Mouse (Mus musculus) embryonic facial prominence, embryonic 15.5 days (tissue): ENCODE data around the gene Txndc11. TPM values are rescaled to one million over a fixed set of nuclear protein-coding genes. Genes with fewer than 3 reads are reported as not detected.
A peak's percentile ranks its signal among the peaks of the same experiment; 100 is the strongest.
"Not testable (repeated sequence)": the region's sequence is repeated elsewhere in the genome, so short reads cannot be mapped to it uniquely, and the experiment has no call there.

Experiments used
- ATAC-seq: fragments of 200-750 bp; cut with Nextera tagmentation; 2 replicates; pipeline ENCODE4 v1.8.0; 2017; ENCODE audit warnings: low read depth, moderate TSS enrichment; ENCODE audit not compliant: insufficient number of reproducible peaks, low FRiP score, low TSS enrichment
- H3K27ac ChIP-seq: fragments of 300-500 bp; sonication (generic); replicated peaks from 2 replicates; pipeline ENCODE4 v1.5.1; 2015; ENCODE audit warnings: mild to moderate bottlenecking, inconsistent platforms
- H3K27me3 ChIP-seq: fragments of 300-500 bp; sonication (generic); 2 replicates; pipeline ENCODE4 v1.6.1; 2015; ENCODE audit warnings: inconsistent platforms
- H3K36me3 ChIP-seq: fragments of 300-500 bp; sonication (generic); 2 replicates; pipeline ENCODE4 v1.6.1; 2015; ENCODE audit warnings: mild to moderate bottlenecking, inconsistent platforms
- H3K4me1 ChIP-seq: fragments of 300-500 bp; sonication (generic); 2 replicates; pipeline ENCODE4 v1.6.1; 2015; ENCODE audit warnings: inconsistent platforms
- H3K4me2 ChIP-seq: fragments of 300-500 bp; sonication (generic); replicated peaks from 2 replicates; pipeline ENCODE4 v1.6.1; 2015; ENCODE audit warnings: mild to moderate bottlenecking, inconsistent platforms
- H3K4me3 ChIP-seq: fragments of 300-500 bp; sonication (generic); replicated peaks from 2 replicates; pipeline ENCODE4 v1.5.1; 2015; ENCODE audit warnings: mild to moderate bottlenecking, inconsistent platforms
- H3K9ac ChIP-seq: fragments of 300-500 bp; sonication (generic); 2 replicates; pipeline ENCODE4 v1.6.1; 2015; ENCODE audit warnings: inconsistent platforms
- H3K9me3 ChIP-seq: fragments of 300-500 bp; sonication (generic); replicated peaks from 2 replicates; pipeline ENCODE4 v1.6.1; 2016; ENCODE audit warnings: inconsistent platforms
- WGBS: fragments of 180-500 bp; shearing (Covaris S2); methylation state at CpG from one replicate; pipeline ENCODE4 v1.1.7; 2015; 5-methylcytosine and 5-hydroxymethylcytosine counted together
- polyA plus RNA-seq: library from polyadenylated mRNA; unstranded; fragments of >200 nt; fragmentation: Nextera tagmentation; extraction: Ambion mirVana; gene quantifications from 2 replicates; pipeline ENCODE4 v1.2.1, GENCODE M21; 2015

Gene Txndc11
- polyA plus RNA-seq, 1 experiment from 2014 or later: 39.2 TPM

DNA sequence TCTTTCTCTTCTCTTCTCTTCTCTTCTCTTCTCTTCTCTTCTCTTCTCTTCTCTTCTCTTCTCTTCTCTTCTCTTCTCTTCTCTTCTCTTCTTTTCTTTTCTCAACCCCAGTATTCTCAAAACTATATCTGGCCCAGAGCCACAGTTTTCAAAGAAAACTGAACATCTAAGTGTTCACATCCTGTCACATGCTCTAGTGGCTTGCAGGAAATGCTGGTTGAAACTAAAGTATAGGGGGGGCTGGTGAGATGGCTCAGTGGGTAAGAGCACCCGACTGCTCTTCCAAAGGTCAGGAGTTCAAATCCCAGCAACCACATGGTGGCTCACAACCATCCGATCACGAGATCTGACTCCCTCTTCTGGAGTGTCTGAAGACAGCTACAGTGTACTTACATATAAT, 23.3 kb upstream of the Txndc11 start:
- not testable (repeated sequence) for ATAC-seq
- H3K36me3 ChIP-seq: peaks cover 71% of the 10 kb centered on the region
- WGBS: 63% methylated on average over 3 of the region's 3 CpGs

DNA sequence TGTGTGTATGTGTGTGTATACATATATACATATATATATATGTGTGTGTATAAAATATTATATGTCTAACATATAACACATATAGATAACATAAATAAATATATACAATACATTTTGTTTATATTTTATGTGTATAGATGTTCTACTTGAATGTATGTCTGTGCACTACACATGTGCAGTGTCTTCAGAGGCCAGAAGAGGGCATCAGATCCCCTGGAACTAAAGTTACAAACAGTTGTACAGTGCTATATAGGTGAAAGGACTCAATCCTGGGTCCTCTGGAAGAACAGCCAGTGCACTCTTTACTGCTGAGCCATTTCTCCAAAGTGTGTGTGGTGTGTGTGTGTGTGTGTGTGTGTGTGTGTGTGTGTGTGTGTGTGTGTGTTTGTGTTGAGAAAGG, 20.1 kb upstream of the Txndc11 start:
- no peak for ATAC-seq
- Histone ChIP-seq H3K27ac (no peak overlapping the region), H3K4me1 (no peaks in the 10 kb centered on the region), H3K27me3 (no peaks in the 10 kb centered on the region), H3K36me3 (peaks cover 70% of the 10 kb centered on the region), H3K4me2 (no peak overlapping the region), H3K9ac (no peak overlapping the region), H3K4me3 (no peak overlapping the region), H3K9me3 (0 out of 2 replicates have a peak, but pooled peaks cover 3% of the 10 kb centered on the region)

More for the DNA sequence above, 23.3 kb upstream of the Txndc11 start:
- H3K4me3 ChIP-seq, H3K27ac ChIP-seq, H3K9ac ChIP-seq, H3K9me3 ChIP-seq, H3K4me1 ChIP-seq, H3K27me3 ChIP-seq, H3K4me2 ChIP-seq: not testable (repeated sequence)

DNA sequence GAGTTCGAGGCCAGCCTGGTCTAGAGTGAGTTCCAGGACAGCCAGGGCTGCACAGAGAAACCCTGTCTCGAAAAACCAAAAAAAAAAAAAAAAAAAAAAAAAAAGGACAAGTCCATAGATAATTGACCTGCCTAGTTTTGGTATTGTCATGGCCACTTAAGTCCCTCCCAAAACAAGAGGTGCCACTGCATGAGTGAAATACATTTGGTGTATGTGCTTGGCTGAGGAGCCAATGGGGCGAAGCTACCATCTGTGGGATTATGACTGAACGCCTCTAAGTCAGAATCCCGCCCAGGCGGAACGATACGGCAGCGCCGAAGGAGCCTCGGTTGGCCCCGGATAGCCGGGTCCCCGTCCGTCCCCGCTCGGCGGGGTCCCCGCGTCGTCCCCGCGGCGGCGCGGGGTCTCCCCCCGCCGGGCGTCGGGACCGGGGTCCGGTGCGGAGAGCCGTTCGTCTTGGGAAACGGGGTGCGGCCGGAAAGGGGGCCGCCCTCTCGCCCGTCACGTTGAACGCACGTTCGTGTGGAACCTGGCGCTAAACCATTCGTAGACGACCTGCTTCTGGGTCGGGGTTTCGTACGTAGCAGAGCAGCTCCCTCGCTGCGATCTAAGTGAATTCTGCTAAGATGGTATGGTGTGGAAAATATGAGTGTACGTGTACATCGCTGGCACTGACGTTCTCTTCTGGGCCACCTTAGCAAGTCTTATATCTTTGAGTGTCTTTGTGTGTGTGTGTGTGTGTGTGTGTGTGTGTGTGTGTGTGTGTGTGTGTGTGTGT, 9.4 kb upstream of the Txndc11 start:
- H3K27ac ChIP-seq, H3K4me1 ChIP-seq, H3K4me3 ChIP-seq, ATAC-seq, H3K4me2 ChIP-seq, H3K27me3 ChIP-seq, H3K9ac ChIP-seq, H3K9me3 ChIP-seq: not testable (repeated sequence)
- WGBS: 16% methylated on average over 56 of the region's 56 CpGs
- peaks cover 60% of the 10 kb centered on the region for H3K36me3 ChIP-seq

DNA sequence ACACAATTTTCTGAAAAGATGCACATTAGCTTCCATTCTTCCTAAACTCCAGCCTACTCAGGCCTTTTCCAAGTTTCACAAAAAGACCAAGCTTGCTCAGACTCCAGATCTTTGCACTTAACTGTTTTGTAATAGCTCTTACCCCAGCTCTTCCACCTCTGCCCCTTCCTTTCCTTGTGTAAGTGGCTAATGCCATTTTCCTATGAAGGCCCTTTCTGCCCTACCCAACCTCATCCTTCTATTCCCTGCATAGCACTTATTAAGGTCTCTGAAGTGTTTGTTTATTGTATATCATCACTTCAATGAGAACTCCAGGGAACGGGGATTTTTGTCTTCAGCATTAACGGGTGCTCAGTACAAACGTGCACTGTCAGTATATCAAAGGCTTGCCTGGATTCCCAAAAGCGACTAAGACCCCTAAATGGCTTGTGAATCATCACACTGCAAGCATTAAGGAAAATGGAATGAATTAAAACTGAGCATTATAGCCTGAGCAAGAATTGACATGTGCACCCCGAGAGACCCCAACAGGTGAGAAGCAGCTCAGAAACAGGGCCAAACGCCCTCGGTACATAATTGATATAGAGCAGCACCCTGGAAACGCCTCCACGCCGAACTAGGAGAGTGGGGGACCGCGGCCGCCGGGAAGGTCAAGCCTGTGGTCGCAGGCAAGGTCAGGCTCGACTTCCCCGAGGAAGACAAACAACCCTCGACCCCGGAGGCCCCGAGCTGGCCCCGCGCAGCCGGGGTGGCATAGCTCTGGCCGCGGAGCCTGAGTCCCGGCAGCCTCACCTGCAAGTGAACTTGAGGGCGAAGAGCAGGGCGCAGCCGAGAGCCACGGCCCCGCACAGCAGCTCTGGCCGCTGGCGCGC, 738 bp downstream of the Txndc11 start:
- H3K9ac ChIP-seq: peak overlapping the region; percentile 98
- H3K4me2 ChIP-seq: peak overlapping the region; percentile 66
- no peak for ATAC-seq
- peak overlapping the region; percentile 95 for H3K27ac ChIP-seq
- H3K4me1 ChIP-seq: peaks cover 18% of the 10 kb centered on the region
- under 1% methylated on average over 34 of the region's 34 CpGs for WGBS
- peak overlapping the region; percentile 83 for H3K4me3 ChIP-seq
- no peaks in the 10 kb centered on the region for H3K27me3 ChIP-seq
- H3K9me3 ChIP-seq: no peaks in the 10 kb centered on the region
- peaks cover 14% of the 10 kb centered on the region for H3K36me3 ChIP-seq

DNA sequence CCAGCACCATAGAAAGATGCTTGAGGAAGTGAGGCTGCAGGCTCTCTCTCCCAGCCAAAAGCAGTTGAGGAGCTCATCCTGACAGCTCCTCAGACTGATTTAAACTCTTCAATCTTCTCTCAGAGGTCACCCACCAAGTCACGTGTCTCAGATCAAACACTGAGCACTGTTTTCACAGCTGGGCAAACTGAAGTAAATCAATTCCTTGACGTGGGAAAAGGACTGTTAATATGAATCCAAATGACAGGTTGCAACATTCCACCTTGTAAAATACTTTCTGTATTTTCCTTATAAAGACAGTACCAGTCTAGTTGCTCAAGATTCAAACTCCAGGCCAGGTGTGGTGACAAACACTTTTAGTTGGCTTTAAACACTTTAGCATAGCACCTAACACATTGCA, 1.6 kb downstream of the Txndc11 start:
- peak overlapping the region; percentile 66 for H3K4me2 ChIP-seq
- H3K4me3 ChIP-seq: peak overlapping the region; percentile 83
- WGBS: 10% methylated on average over 2 of the region's 2 CpGs
- peaks cover 18% of the 10 kb centered on the region for H3K4me1 ChIP-seq
- peaks cover 18% of the 10 kb centered on the region; the same call in 1 of the 2 replicates for H3K36me3 ChIP-seq
- ATAC-seq: no peak
- no peak overlapping the region for H3K27ac ChIP-seq
- peak overlapping the region; percentile 3; the same call in 1 of the 2 replicates for H3K9ac ChIP-seq
- no peaks in the 10 kb centered on the region for H3K9me3 ChIP-seq
- no peaks in the 10 kb centered on the region for H3K27me3 ChIP-seq

DNA sequence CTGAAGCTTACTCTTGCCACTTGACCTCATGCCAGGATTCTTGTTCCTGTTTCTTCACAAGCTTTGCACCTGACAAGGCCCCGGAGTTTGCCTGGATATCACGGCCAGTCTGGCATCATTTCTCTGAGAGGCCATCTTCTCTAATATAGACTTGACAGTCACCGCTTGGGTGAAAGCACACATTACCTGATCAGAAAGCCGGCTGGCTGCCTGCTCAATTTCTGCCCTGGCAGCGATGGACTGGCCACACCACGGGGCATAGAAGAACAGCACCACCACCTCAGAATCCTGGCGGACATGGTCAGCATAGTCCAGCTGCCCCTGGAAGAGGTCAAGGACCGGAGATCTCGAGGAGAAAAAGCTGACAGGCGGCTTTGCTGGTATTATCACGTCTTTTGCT, 6.1 kb downstream of the Txndc11 start:
- Histone ChIP-seq H3K36me3 (peaks cover 26% of the 10 kb centered on the region), H3K4me1 (peaks cover 13% of the 10 kb centered on the region), H3K9ac (no peak overlapping the region), H3K4me3 (no peak overlapping the region), H3K27me3 (no peaks in the 10 kb centered on the region), H3K27ac (no peak overlapping the region), H3K9me3 (no peaks in the 10 kb centered on the region), H3K4me2 (no peak overlapping the region)
- no peak for ATAC-seq
- 87% methylated on average over 11 of the region's 11 CpGs for WGBS

DNA sequence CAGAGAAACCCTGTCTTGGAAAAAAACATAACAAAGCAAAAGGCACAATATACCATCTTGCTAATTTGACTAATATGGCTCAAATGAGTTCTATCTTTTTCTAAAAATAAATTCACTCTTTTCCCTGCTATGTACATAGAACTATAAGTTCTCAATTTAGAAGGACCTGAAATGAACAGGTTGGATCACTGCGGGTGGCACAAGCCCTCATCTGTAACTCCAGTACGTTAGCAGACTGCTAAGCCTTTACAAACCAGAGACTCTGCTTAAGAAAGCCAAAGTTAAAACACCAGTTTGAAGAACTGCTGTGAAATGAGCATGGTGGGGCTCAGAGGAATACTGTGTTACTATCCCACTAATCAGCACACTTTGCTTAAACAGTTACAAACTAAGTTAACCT, 9.1 kb downstream of the Txndc11 start:
- H3K27ac ChIP-seq: no peak overlapping the region
- no peak for ATAC-seq
- no peak overlapping the region for H3K4me3 ChIP-seq
- no peaks in the 10 kb centered on the region for H3K4me1 ChIP-seq
- H3K4me2 ChIP-seq: no peak overlapping the region
- H3K36me3 ChIP-seq: peaks cover 41% of the 10 kb centered on the region
- H3K27me3 ChIP-seq: no peaks in the 10 kb centered on the region
- H3K9ac ChIP-seq: no peak overlapping the region
- WGBS: 89% methylated on average over 2 of the region's 2 CpGs
- no peaks in the 10 kb centered on the region for H3K9me3 ChIP-seq

DNA sequence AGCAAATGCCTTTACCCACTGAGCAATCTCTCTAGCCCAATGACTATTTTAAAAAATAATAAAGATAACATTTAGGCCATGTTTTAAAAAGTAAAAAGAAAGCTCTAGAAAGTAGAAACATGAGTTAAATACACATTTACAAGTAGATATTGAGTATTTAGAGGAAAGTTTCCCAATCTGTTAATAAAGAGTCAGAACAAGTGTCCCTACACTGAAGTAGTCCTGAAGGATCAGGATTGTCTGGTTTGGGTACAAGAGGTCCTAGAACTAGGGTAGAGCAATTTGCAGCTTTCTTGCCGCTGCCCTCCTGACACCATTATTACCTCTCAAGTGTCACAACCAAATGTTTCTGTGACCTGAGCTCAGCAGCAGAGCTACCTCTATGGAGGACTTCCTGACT, 10.3 kb downstream of the Txndc11 start:
- H3K4me2 ChIP-seq: no peak overlapping the region
- ATAC-seq: no peak
- H3K27me3 ChIP-seq: no peaks in the 10 kb centered on the region
- WGBS: 78% methylated on average over 1 of the region's 1 CpGs
- H3K4me1 ChIP-seq: no peaks in the 10 kb centered on the region
- H3K4me3 ChIP-seq: no peak overlapping the region
- peaks cover 51% of the 10 kb centered on the region for H3K36me3 ChIP-seq
- H3K9me3 ChIP-seq: no peaks in the 10 kb centered on the region
- no peak overlapping the region for H3K27ac ChIP-seq
- H3K9ac ChIP-seq: no peak overlapping the region

DNA sequence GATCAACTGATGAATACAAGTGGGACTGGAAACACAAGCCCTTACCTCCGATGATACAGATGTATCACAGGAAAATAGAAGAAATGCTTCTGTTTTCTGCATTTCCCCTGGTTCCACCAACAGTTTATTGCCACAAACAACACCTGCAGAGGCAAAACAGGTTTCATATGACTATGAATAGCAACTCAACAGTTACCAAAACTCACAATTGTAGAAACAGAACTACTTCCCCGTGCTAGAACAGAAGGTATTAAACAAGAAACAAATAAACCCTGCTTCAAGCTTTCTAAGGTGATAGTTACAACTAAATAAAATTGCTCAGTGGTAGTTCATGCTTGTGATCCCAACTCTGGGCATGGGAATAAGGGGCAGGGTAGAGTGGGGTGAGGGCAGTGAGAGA, 11.8 kb downstream of the Txndc11 start:
- WGBS: 84% methylated on average over 2 of the region's 2 CpGs
- H3K9ac ChIP-seq: no peak overlapping the region
- H3K9me3 ChIP-seq: no peaks in the 10 kb centered on the region
- H3K4me2 ChIP-seq: no peak overlapping the region
- H3K27me3 ChIP-seq: no peaks in the 10 kb centered on the region
- H3K4me3 ChIP-seq: no peak overlapping the region
- peaks cover 47% of the 10 kb centered on the region for H3K36me3 ChIP-seq
- ATAC-seq: no peak
- no peaks in the 10 kb centered on the region for H3K4me1 ChIP-seq
- no peak overlapping the region for H3K27ac ChIP-seq

DNA sequence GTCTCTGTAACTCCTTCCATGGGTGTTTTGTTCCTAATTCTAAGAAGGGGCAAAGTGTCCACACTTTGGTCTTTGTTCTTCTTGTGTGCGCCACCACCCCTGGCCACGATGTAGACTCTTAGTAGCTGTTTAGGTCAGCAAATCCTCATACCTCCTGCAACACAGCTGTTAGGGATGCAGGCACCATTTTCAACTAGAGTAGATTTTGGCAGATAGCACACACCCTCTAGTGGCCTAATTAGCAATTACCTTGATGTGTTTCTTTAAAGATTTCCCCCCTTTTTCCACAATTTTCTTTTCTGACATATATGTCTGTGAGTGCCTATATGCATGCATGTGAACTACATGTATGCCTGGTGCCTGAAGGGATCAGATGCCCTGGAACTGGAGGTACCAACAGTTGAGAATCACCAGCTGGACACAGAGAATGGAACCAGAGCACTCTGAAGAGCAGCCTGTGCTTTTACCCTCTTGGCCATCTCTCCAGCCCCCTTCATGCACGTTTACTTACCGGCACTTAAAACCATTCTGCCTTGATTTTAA, 25.2 kb downstream of the Txndc11 start:
- WGBS: 68% methylated on average over 4 of the region's 4 CpGs
- no peak for ATAC-seq
- Histone ChIP-seq H3K4me1 (no peaks in the 10 kb centered on the region), H3K4me2 (no peak overlapping the region), H3K27me3 (no peaks in the 10 kb centered on the region), H3K9me3 (no peaks in the 10 kb centered on the region), H3K27ac (no peak overlapping the region), H3K36me3 (peaks cover 23% of the 10 kb centered on the region), H3K9ac (no peak overlapping the region), H3K4me3 (no peak overlapping the region)

DNA sequence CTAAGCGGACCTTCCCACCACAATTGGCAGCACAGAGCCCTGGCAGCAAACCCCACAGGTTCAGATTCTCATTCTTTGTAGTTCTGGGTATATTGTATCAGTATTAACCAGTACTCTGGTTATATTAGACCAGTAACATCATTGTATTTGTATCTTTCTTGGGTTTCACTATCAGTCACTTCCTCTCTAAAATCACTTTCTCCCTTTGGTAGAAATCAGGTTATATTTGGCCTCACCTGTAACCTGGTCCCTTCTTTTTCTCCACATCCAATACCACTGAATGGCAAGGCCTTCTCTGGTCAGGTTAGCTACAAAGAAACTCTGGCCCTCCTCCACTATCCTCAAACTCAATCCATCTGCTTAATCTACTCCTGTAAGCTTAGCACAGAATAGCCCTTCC, 29.5 kb downstream of the Txndc11 start:
- Histone ChIP-seq H3K27me3 (no peaks in the 10 kb centered on the region), H3K27ac (no peak overlapping the region), H3K4me3 (no peak overlapping the region), H3K4me2 (no peak overlapping the region), H3K9me3 (no peaks in the 10 kb centered on the region), H3K36me3 (peaks cover 24% of the 10 kb centered on the region), H3K9ac (no peak overlapping the region), H3K4me1 (no peaks in the 10 kb centered on the region)
- no peak for ATAC-seq
- 79% methylated on average over 1 of the region's 1 CpGs for WGBS
